Mouse (Mus musculus) MEL (cell line): Measurements from ENCODE around the gene Myh1. TPM values are rescaled to one million over a fixed set of nuclear protein-coding genes. Genes with fewer than 3 reads are reported as not detected.

Source experiments
- DNase-seq: peaks from one replicate; pipeline ENCODE4 v3.0.0; 2011; ENCODE audit warnings: low read depth, low spot score
- H3K27ac ChIP-seq: 2 replicates; pipeline ENCODE4 v1.5.1; 2012; ENCODE audit warnings: low read depth, mild to moderate bottlenecking, control low read depth, low read length, moderate library complexity; ENCODE audit not compliant: control insufficient read depth
- H3K27me3 ChIP-seq, 2 experiments: fragments of 150-350 bp in 1 of 2; sonication (generic) in 1 of 2; 2 replicates each; pipeline ENCODE4 v1.6.1; 2012; ENCODE audit warnings: low read length in 2 of 2, mild to moderate bottlenecking in 2 of 2, improper control_type of control experiment in 1 of 2, moderate library complexity in 1 of 2; ENCODE audit not compliant: insufficient read depth in 2 of 2, control insufficient read depth in 1 of 2
- H3K36me3 ChIP-seq, 2 experiments: 2 replicates each; pipeline ENCODE4 v1.6.1; 2012 to 2014; ENCODE audit warnings: low read length in 2 of 2, improper control_type of control experiment in 1 of 2, inconsistent platforms in 1 of 2, mild to moderate bottlenecking in 1 of 2; ENCODE audit not compliant: insufficient read depth in 2 of 2, control insufficient read depth in 1 of 2
- H3K4me1 ChIP-seq, 2 experiments: fragments of 150-350 bp in 1 of 2; sonication (generic) in 1 of 2; 2 replicates each; pipeline ENCODE4 v1.6.1; 2012; ENCODE audit warnings: low read length in 2 of 2, improper control_type of control experiment in 1 of 2, mild to moderate bottlenecking in 1 of 2; ENCODE audit not compliant: insufficient read depth in 2 of 2, control insufficient read depth in 1 of 2
- H3K4me3 ChIP-seq, 2 experiments: fragments of 150-350 bp in 1 of 2; sonication (generic) in 1 of 2; 2 replicates each; pipeline ENCODE4 v1.5.1; 2012; ENCODE audit warnings: low read depth in 2 of 2, low read length in 2 of 2, mild to moderate bottlenecking in 2 of 2, moderate library complexity in 2 of 2, control low read depth in 1 of 2, improper control_type of control experiment in 1 of 2; ENCODE audit not compliant: control insufficient read depth in 1 of 2, insufficient read depth in 1 of 2
- H3K79me2 ChIP-seq: 2 replicates; pipeline ENCODE4 v1.6.1; 2012; ENCODE audit warnings: mild to moderate bottlenecking, low read length, moderate library complexity; ENCODE audit not compliant: control insufficient read depth, poor library complexity, insufficient read depth
- H3K9ac ChIP-seq: 2 replicates; pipeline ENCODE4 v1.6.1; 2012; ENCODE audit warnings: low read depth, mild to moderate bottlenecking, control low read depth, low read length, moderate library complexity; ENCODE audit not compliant: control insufficient read depth, poor library complexity, severe bottlenecking
- H3K9me3 ChIP-seq: fragments of 150-350 bp; sonication (generic); replicated peaks from 2 replicates; pipeline ENCODE4 v1.6.1; 2012; ENCODE audit warnings: mild to moderate bottlenecking, low read length, improper control_type of control experiment, moderate library complexity; ENCODE audit not compliant: insufficient read depth
- CHD1 ChIP-seq: IDR thresholded peaks from 2 replicates; pipeline ENCODE4 v1.6.1; 2012; ENCODE audit warnings: low read depth, mild to moderate bottlenecking, inconsistent platforms, low read length, improper control_type of control experiment
- CTCF ChIP-seq, 3 experiments: IDR thresholded peaks in 2 of 3; conservative IDR thresholded peaks in 1 of 3; 2 replicates each; pipeline ENCODE4 v1.5.1; 2011 to 2012; ENCODE audit warnings: low read length in 3 of 3, low read depth in 2 of 3, mild to moderate bottlenecking in 2 of 3, improper control_type of control experiment in 1 of 3, inconsistent platforms in 1 of 3, mixed read lengths in 1 of 3, moderate library complexity in 1 of 3; ENCODE audit not compliant: control insufficient read depth in 1 of 3, insufficient read depth in 1 of 3, poor library complexity in 1 of 3, severe bottlenecking in 1 of 3
- E2F4 ChIP-seq: IDR thresholded peaks from 2 replicates; pipeline ENCODE4 v1.6.1; 2011; ENCODE audit warnings: low read depth, low read length, improper control_type of control experiment, borderline replicate concordance
- ELF1 ChIP-seq: IDR thresholded peaks from 2 replicates; pipeline ENCODE4 v1.6.1; 2014; ENCODE audit warnings: low read depth, mild to moderate bottlenecking, inconsistent platforms, low read length, improper control_type of control experiment, moderate library complexity
- ETS1 ChIP-seq: IDR thresholded peaks from 2 replicates; pipeline ENCODE4 v1.6.1; 2012; ENCODE audit warnings: low read depth, mild to moderate bottlenecking, inconsistent platforms, low read length, improper control_type of control experiment, moderate library complexity
- GABPA ChIP-seq: IDR thresholded peaks from 2 replicates; pipeline ENCODE4 v1.6.1; 2012; ENCODE audit warnings: low read depth, mild to moderate bottlenecking, inconsistent platforms, low read length, improper control_type of control experiment, moderate library complexity
- KAT2A ChIP-seq: conservative IDR thresholded peaks from 2 replicates; pipeline ENCODE4 v1.6.1; 2012; ENCODE audit warnings: low read depth, low read length, improper control_type of control experiment, inconsistent platforms
- MAX ChIP-seq: IDR thresholded peaks from 2 replicates; pipeline ENCODE4 v1.6.1; 2011; ENCODE audit warnings: low read length, improper control_type of control experiment
- MXI1 ChIP-seq: IDR thresholded peaks from 2 replicates; pipeline ENCODE4 v1.6.1; 2011; ENCODE audit warnings: mild to moderate bottlenecking, low read depth, low read length, improper control_type of control experiment
- MYB ChIP-seq: IDR thresholded peaks from 2 replicates; pipeline ENCODE4 v1.6.1; 2011; ENCODE audit warnings: mild to moderate bottlenecking, low read depth, low read length, improper control_type of control experiment
- NRF1 ChIP-seq: IDR thresholded peaks from 2 replicates; pipeline ENCODE4 v1.6.1; 2014; ENCODE audit warnings: low read depth, mild to moderate bottlenecking, inconsistent platforms, low read length, improper control_type of control experiment, moderate library complexity; ENCODE audit not compliant: poor library complexity, insufficient read depth, severe bottlenecking
- POLR2AphosphoS5 ChIP-seq: IDR thresholded peaks from 2 replicates; pipeline ENCODE4 v1.6.1; 2012; ENCODE audit warnings: low read depth, borderline replicate concordance, mild to moderate bottlenecking, inconsistent platforms, low read length, moderate library complexity, mixed read lengths
- RAD21 ChIP-seq: IDR thresholded peaks from 2 replicates; pipeline ENCODE4 v1.6.1; 2011; ENCODE audit warnings: mild to moderate bottlenecking, low read depth, low read length, improper control_type of control experiment
- RCOR1 ChIP-seq: IDR thresholded peaks from 2 replicates; pipeline ENCODE4 v1.6.1; 2012; ENCODE audit warnings: low read depth, mild to moderate bottlenecking, inconsistent platforms, low read length, improper control_type of control experiment
- SMC3 ChIP-seq: IDR thresholded peaks from 2 replicates; pipeline ENCODE4 v1.6.1; 2011; ENCODE audit warnings: low read depth, low read length, improper control_type of control experiment
- TBP ChIP-seq: IDR thresholded peaks from 2 replicates; pipeline ENCODE4 v1.8.0; 2011; ENCODE audit warnings: low read depth, low read length, improper control_type of control experiment
- TCF12 ChIP-seq: IDR thresholded peaks from 2 replicates; pipeline ENCODE4 v1.6.1; 2014; ENCODE audit warnings: low read depth, mild to moderate bottlenecking, inconsistent platforms, low read length, improper control_type of control experiment, moderate library complexity
- UBTF ChIP-seq: IDR thresholded peaks from 2 replicates; pipeline ENCODE4 v1.6.1; 2012; ENCODE audit warnings: low read depth, mild to moderate bottlenecking, inconsistent platforms, low read length, improper control_type of control experiment, moderate library complexity, borderline replicate concordance; ENCODE audit not compliant: insufficient read depth
- USF1 ChIP-seq: IDR thresholded peaks from 2 replicates; pipeline ENCODE4 v1.6.1; 2014; ENCODE audit warnings: low read depth, mild to moderate bottlenecking, inconsistent platforms, low read length, improper control_type of control experiment, moderate library complexity
- USF2 ChIP-seq, 2 experiments: IDR thresholded peaks; 2 replicates each; pipeline ENCODE4 v1.6.1; 2011 to 2012; ENCODE audit warnings: improper control_type of control experiment in 2 of 2, low read length in 2 of 2, borderline replicate concordance in 1 of 2, inconsistent platforms in 1 of 2, low read depth in 1 of 2, mild to moderate bottlenecking in 1 of 2; ENCODE audit not compliant: insufficient read depth in 1 of 2
- ZKSCAN1 ChIP-seq: IDR thresholded peaks from 2 replicates; pipeline ENCODE4 v1.6.1; 2012; ENCODE audit warnings: low read depth, mild to moderate bottlenecking, inconsistent platforms, low read length, improper control_type of control experiment, moderate library complexity
- polyA plus RNA-seq, 2 experiments: library from polyadenylated mRNA; stranded (reverse) in 1 of 2; unstranded in 1 of 2; fragments of >175 nt in 1 of 2; fragments of >200 nt in 1 of 2; gene quantifications; 2 replicates each; pipeline versions ENCODE4 v1.2.1 to v1.2.4; 2012; ENCODE audit warnings: low replicate concordance in 2 of 2, low read depth in 1 of 2; ENCODE audit not compliant: insufficient read length in 2 of 2, insufficient read depth in 1 of 2, missing spikeins in 1 of 2
- total RNA-seq: library from RNA; depleted of rRNA; stranded (reverse); fragments of 300-350 nt; gene quantifications from 2 replicates; pipeline ENCODE4 v1.2.3, GENCODE M21; 2012; rRNA removed

The Myh1 gene
- not detected in 2 replicates for total RNA-seq
- polyA plus RNA-seq: not detected

GRCm38 (mm10) chr11:67199752-67200151, at the start of gene Myh1:
Gene Myh1, plus strand, starts transcription at chr11:67200052.
- no peaks in the 10 kb centered on the region for H3K9me3 ChIP-seq
- no peak within 1 kb of the TSS for H3K27ac ChIP-seq
- DNase-seq: no peak
- H3K36me3 ChIP-seq: no peaks in the 10 kb centered on the region
- H3K79me2 ChIP-seq: no peaks in the 10 kb centered on the region
- no peaks in the 10 kb centered on the region for H3K4me1 ChIP-seq
- no peak within 1 kb of the TSS for H3K4me3 ChIP-seq
- TF ChIP-seq E2F4: no peak
- no peak for TF ChIP-seq UBTF
- no peak for TF ChIP-seq USF2 (IDR thresholded peaks at IDR 0.05; ENCODE audit: borderline replicate concordance in 1 of 2, insufficient read depth in 1 of 2, low read depth in 1 of 2, low read length in 2 of 2)
- no peak for TF ChIP-seq ZKSCAN1
- no peak for TF ChIP-seq MAX
- TF ChIP-seq CTCF (IDR thresholded peaks at IDR 0.05 in 2 of 3, conservative IDR thresholded peaks at IDR 0.05 in 1 of 3; ENCODE audit: control insufficient read depth in 1 of 3, insufficient read depth in 1 of 3, low read depth in 2 of 3, low read length in 3 of 3, poor library complexity in 1 of 3, severe bottlenecking in 1 of 3): no peak
- no peak for TF ChIP-seq MXI1
- TF ChIP-seq KAT2A: no peak
- TF ChIP-seq NRF1: no peak
- TF ChIP-seq ETS1: no peak
- no peak within 1 kb of the TSS for H3K9ac ChIP-seq
- no peaks in the 10 kb centered on the region; a peak in 1 of 4 replicates for H3K27me3 ChIP-seq

- H3K4me1 ChIP-seq: no peaks in the 10 kb centered on the region
- no peak for TF ChIP-seq RCOR1
- no peak for TF ChIP-seq ELF1
- TF ChIP-seq MYB: no peak
- TF ChIP-seq ZKSCAN1: no peak
- TF ChIP-seq POLR2AphosphoS5: no peak
- no peak for TF ChIP-seq GABPA
- no peak for TF ChIP-seq ETS1
- no peak for TF ChIP-seq TBP
- no peak for TF ChIP-seq CTCF (IDR thresholded peaks at IDR 0.05 in 2 of 3, conservative IDR thresholded peaks at IDR 0.05 in 1 of 3; ENCODE audit: control insufficient read depth in 1 of 3, insufficient read depth in 1 of 3, low read depth in 2 of 3, low read length in 3 of 3, poor library complexity in 1 of 3, severe bottlenecking in 1 of 3)
- TF ChIP-seq TCF12: no peak
- TF ChIP-seq CHD1: no peak
- TF ChIP-seq NRF1: no peak
- TF ChIP-seq SMC3: no peak
- no peak for TF ChIP-seq RAD21
- TF ChIP-seq USF1: no peak
- H3K27me3 ChIP-seq: no peaks in the 10 kb centered on the region; a peak in 2 of 4 replicates
- no peak overlapping the region for H3K9ac ChIP-seq
- H3K4me3 ChIP-seq: no peak overlapping the region
- no peak overlapping the region for H3K27ac ChIP-seq
- H3K79me2 ChIP-seq: no peaks in the 10 kb centered on the region
- no peak for DNase-seq
- no peaks in the 10 kb centered on the region for H3K36me3 ChIP-seq
- no peaks in the 10 kb centered on the region for H3K9me3 ChIP-seq
Observed at GRCm38 (mm10) chr11:67150237-67150636, 49.6 kb upstream of the Myh1 start.
